Mouse (Mus musculus): Measurements from ENCODE around the gene Cxcr6. TPM values are rescaled to one million over a fixed set of nuclear protein-coding genes. Genes with fewer than 3 reads are reported as not detected.
A peak's percentile ranks its signal among the peaks of the same experiment; 100 is the strongest.

Cxcr6 gene
- total and polyA plus RNA-seq, 3 experiments: 0.16 to 0.37 TPM; not detected in 1

DNA sequence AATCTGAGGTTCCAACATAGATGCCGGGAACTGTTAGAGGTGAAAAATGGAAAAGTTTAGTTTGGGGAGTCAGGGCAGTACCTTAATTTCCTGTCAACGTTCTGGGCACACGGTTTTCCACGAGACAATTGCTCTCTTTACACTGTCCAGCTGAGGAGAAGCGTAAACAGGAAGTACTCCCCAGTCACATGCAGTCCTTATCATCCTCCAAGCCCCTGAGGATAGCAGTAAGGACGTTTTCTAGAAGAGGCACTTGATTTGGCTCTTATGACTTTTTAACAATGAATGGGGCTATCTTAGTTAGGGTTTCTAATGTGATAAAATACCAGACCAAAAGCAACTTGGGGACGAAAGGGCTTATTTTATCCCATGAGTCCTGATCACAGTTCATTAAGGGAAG lies 2.3 kb downstream of the Cxcr6 start:
- no peaks in the 10 kb centered on the region for H3K27me3 ChIP-seq (ENCODE audit: control insufficient read depth, insufficient read depth, low read length)
- DNase-seq: no peak
- intact Hi-C loops (cut with DNase I): no loop called here
- no peak overlapping the region for H3K9ac ChIP-seq (ENCODE audit: low read depth, low read length)
- H3K79me2 ChIP-seq (replicated peaks; ENCODE audit: control insufficient read depth, insufficient read depth, low read length): no peaks in the 10 kb centered on the region
- WGBS: 24% methylated on average over 7 of the region's 7 CpGs
- H3K4me3 ChIP-seq: no peak overlapping the region
- TF ChIP-seq POLR2A (IDR thresholded peaks at IDR 0.05; ENCODE audit: insufficient read depth, low read depth, low read length): no peak
- no peak for TF ChIP-seq CTCF (IDR thresholded peaks at IDR 0.05)
- TF ChIP-seq EP300 (IDR thresholded peaks at IDR 0.05; ENCODE audit: insufficient read depth, low read depth, low read length): no peak
- H3K4me1 ChIP-seq (ENCODE audit: control insufficient read depth, insufficient read depth, low read length): peaks cover 8% of the 10 kb centered on the region
- peaks cover 36% of the 10 kb centered on the region for H3K36me3 ChIP-seq (ENCODE audit: control insufficient read depth, insufficient read depth, low read length)
- H3K27ac ChIP-seq: peak overlapping the region; percentile 39

DNA sequence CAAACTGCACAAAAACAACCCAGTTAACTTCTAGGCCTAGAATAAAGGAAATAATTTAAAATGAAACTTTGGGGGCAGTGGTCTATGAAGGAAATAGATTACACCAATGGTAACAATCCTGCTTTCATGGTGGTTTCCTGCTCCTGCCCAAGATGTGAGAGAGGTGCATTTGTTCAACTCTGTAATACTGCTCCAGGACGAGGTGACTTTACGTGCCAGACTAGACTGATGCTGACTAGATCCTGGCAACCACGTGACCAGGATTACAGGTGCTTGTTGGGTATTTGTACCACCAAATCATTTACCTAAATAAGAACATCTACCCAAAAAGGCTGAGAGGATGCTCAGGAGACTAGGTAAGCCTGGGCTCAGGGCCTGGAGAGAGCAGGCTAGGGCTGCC lies 5.6 kb downstream of the Cxcr6 start:
- intact Hi-C loops (cut with DNase I): no loop called here
- no peak for TF ChIP-seq CTCF (IDR thresholded peaks at IDR 0.05)
- no peak for TF ChIP-seq POLR2A (IDR thresholded peaks at IDR 0.05; ENCODE audit: insufficient read depth, low read depth, low read length)
- no peak for TF ChIP-seq EP300 (IDR thresholded peaks at IDR 0.05; ENCODE audit: insufficient read depth, low read depth, low read length)

DNA sequence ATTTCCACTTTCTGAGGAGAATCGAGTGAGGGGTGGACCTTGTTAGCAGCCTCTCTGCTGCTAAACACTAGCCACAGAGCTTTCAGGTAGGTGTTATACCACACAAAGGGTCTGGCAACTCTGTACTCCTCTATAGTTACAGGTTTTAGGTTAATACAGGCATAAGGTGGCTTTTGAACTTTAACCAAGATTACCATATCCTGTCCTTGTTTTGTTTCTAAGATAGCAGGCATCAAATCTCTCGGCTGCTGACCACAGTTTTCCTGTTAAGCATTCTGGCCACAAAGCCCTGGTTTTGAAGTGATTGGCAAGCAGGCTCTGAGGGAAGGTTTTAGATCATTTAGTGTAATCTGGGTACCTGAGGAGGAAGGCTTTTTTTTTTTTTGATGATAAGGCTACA lies 8.1 kb downstream of the Cxcr6 start:
- no peak for DNase-seq
- no peak overlapping the region for H3K4me3 ChIP-seq
- peaks cover 52% of the 10 kb centered on the region for H3K36me3 ChIP-seq (ENCODE audit: control insufficient read depth, insufficient read depth, low read length)
- peak overlapping the region; percentile 43; the same call in 1 of the 2 replicates for H3K27ac ChIP-seq
- no peak for TF ChIP-seq EP300 (IDR thresholded peaks at IDR 0.05; ENCODE audit: insufficient read depth, low read depth, low read length)
- TF ChIP-seq POLR2A (IDR thresholded peaks at IDR 0.05; ENCODE audit: insufficient read depth, low read depth, low read length): no peak
- TF ChIP-seq CTCF (IDR thresholded peaks at IDR 0.05): no peak
- peaks cover 7% of the 10 kb centered on the region for H3K4me1 ChIP-seq (ENCODE audit: control insufficient read depth, insufficient read depth, low read length)
- H3K9ac ChIP-seq (ENCODE audit: low read depth, low read length): no peak overlapping the region
- intact Hi-C loops (cut with DNase I): no loop called here
- WGBS: 26% methylated on average over 2 of the region's 2 CpGs
- H3K27me3 ChIP-seq (ENCODE audit: control insufficient read depth, insufficient read depth, low read length): no peaks in the 10 kb centered on the region
- H3K79me2 ChIP-seq (replicated peaks; ENCODE audit: control insufficient read depth, insufficient read depth, low read length): no peaks in the 10 kb centered on the region

More for the DNA sequence above, 5.6 kb downstream of the Cxcr6 start:
- Histone ChIP-seq H3K27me3 (ENCODE audit: control insufficient read depth, insufficient read depth, low read length) (no peaks in the 10 kb centered on the region), H3K36me3 (ENCODE audit: control insufficient read depth, insufficient read depth, low read length) (peaks cover 47% of the 10 kb centered on the region), H3K4me3 (no peak overlapping the region), H3K9ac (ENCODE audit: low read depth, low read length) (no peak overlapping the region), H3K79me2 (replicated peaks; ENCODE audit: control insufficient read depth, insufficient read depth, low read length) (no peaks in the 10 kb centered on the region), H3K27ac (no peak overlapping the region), H3K4me1 (ENCODE audit: control insufficient read depth, insufficient read depth, low read length) (peaks cover 14% of the 10 kb centered on the region)
- DNase-seq: no peak
- WGBS: 90% methylated on average over 3 of the region's 3 CpGs

DNA sequence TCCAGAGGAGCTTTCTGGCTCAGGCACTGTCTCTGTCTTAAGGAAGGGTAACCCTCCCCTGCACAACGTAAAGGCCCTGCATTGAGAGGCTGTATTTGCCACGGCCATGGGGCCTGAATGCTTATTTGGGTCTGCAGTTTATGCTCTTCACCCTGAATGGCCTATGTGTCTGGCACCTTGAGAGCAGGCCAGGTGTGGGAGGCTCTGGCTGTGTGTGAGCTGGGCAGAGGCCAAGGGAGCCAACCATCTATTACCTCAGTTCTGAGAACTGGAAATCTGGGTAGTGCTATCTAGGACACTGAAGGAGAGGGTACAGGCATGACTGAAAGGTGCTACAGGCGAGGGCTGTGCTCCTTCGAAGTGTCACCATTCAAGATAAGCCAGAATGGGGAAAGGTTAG lies 8.5 kb downstream of the Cxcr6 start:
- no peak for TF ChIP-seq CTCF (IDR thresholded peaks at IDR 0.05)
- no peak for TF ChIP-seq EP300 (IDR thresholded peaks at IDR 0.05; ENCODE audit: insufficient read depth, low read depth, low read length)
- no peak for TF ChIP-seq POLR2A (IDR thresholded peaks at IDR 0.05; ENCODE audit: insufficient read depth, low read depth, low read length)
- no peak overlapping the region; the same call in 1 of the 2 replicates for H3K27ac ChIP-seq
- H3K4me3 ChIP-seq: no peak overlapping the region
- no peaks in the 10 kb centered on the region for H3K79me2 ChIP-seq (replicated peaks; ENCODE audit: control insufficient read depth, insufficient read depth, low read length)
- H3K4me1 ChIP-seq (ENCODE audit: control insufficient read depth, insufficient read depth, low read length): peaks cover 7% of the 10 kb centered on the region
- peak in 1 of 2 experiments; percentile 48 for DNase-seq
- peaks cover 52% of the 10 kb centered on the region for H3K36me3 ChIP-seq (ENCODE audit: control insufficient read depth, insufficient read depth, low read length)
- H3K9ac ChIP-seq (ENCODE audit: low read depth, low read length): no peak overlapping the region
- intact Hi-C loops (cut with DNase I): no loop called here
- no peaks in the 10 kb centered on the region for H3K27me3 ChIP-seq (ENCODE audit: control insufficient read depth, insufficient read depth, low read length)
- 48% methylated on average over 4 of the region's 4 CpGs for WGBS

DNA sequence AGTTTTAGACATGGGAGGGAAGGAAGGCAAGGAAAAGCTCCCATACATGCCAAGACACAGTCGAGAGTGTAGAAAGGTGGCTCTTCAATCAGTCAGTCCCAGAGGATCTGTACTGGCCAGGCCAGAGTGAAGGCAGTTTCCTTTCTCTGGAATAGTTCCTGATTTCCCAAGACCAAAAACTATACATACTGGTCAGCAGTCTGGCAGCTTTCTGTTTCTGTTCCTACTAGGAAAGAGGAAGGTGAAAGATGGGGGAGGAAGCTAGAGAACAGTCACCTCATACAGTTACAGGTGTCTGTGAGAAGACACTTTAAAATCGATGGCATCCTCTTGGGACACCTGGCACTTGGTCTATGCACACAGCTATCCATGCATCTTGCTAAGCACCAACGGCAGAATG lies 9.2 kb downstream of the Cxcr6 start:
- WGBS: 53% methylated on average over 3 of the region's 3 CpGs
- Histone ChIP-seq H3K27me3 (ENCODE audit: control insufficient read depth, insufficient read depth, low read length) (no peaks in the 10 kb centered on the region), H3K27ac (peak overlapping the region; percentile 4; the same call in 1 of the 2 replicates), H3K36me3 (ENCODE audit: control insufficient read depth, insufficient read depth, low read length) (peaks cover 54% of the 10 kb centered on the region), H3K4me3 (no peak overlapping the region), H3K79me2 (replicated peaks; ENCODE audit: control insufficient read depth, insufficient read depth, low read length) (no peaks in the 10 kb centered on the region), H3K4me1 (ENCODE audit: control insufficient read depth, insufficient read depth, low read length) (peaks cover 7% of the 10 kb centered on the region), H3K9ac (ENCODE audit: low read depth, low read length) (no peak overlapping the region)
- intact Hi-C loops (cut with DNase I): no loop called here
- TF ChIP-seq EP300 (IDR thresholded peaks at IDR 0.05; ENCODE audit: insufficient read depth, low read depth, low read length) (no peak), CTCF (IDR thresholded peaks at IDR 0.05) (no peak)
- DNase-seq: no peak

DNA sequence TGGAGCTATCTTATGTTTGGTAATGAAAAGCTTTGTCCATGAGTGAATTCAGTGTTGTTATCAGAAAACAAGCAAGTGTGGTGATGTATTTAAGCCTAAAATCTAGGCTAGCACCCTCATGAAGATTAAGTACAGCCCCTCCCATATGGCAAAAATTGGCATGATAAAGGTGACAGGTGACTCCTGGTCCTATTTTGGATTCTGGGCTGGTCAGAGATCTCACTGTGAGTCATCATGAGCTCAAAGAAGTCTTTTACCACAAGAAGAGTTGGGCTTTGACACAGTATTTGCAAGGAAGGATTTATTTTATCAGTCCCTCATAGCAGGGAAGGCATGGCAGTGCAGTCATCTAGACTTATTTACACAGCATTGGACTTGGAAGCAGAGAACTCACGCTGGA lies 9.7 kb downstream of the Cxcr6 start:
- intact Hi-C loops (cut with DNase I): no loop called here
- Histone ChIP-seq H3K9ac (ENCODE audit: low read depth, low read length) (no peak overlapping the region), H3K4me3 (no peak overlapping the region), H3K27ac (no peak overlapping the region), H3K79me2 (replicated peaks; ENCODE audit: control insufficient read depth, insufficient read depth, low read length) (no peaks in the 10 kb centered on the region), H3K36me3 (ENCODE audit: control insufficient read depth, insufficient read depth, low read length) (peaks cover 50% of the 10 kb centered on the region), H3K27me3 (ENCODE audit: control insufficient read depth, insufficient read depth, low read length) (no peaks in the 10 kb centered on the region), H3K4me1 (ENCODE audit: control insufficient read depth, insufficient read depth, low read length) (peaks cover 7% of the 10 kb centered on the region)
- no peak for DNase-seq
- WGBS: 66% methylated on average over 1 of the region's 1 CpGs
- TF ChIP-seq EP300 (IDR thresholded peaks at IDR 0.05; ENCODE audit: insufficient read depth, low read depth, low read length) (no peak), CTCF (IDR thresholded peaks at IDR 0.05) (no peak), POLR2A (IDR thresholded peaks at IDR 0.05; ENCODE audit: insufficient read depth, low read depth, low read length) (no peak)
